Mouse (Mus musculus): ENCODE measurements around the gene Smap2.

DNA sequence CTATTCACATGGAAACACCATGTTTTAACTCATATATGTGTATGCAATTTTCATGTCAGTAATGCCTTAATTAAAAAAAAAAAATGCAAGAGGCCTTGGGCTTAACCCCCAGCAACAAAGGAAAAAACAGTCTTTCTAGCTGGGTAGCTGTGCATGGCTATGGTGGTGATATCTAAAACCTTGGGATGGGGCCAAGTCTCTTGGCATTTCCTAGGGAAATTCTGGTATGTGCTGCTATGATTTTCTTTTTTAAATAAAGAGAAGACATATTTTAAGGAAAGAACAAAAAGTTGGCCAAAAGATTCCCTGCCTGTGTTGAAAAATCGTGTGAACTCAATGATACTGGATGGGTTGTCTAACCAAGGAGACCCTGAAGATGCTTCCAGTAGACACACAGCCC lies 21.1 kb downstream of the Smap2 start:
- TF ChIP-seq CTCF (conservative IDR thresholded peaks at IDR 0.05 in 1 of 2, IDR thresholded peaks at IDR 0.05 in 1 of 2; ENCODE audit: low read depth in 2 of 2, low read length in 2 of 2), result no peak
- no peak for TF ChIP-seq EP300 (IDR thresholded peaks at IDR 0.05; ENCODE audit: low read length)
- no peak for TF ChIP-seq MAX (IDR thresholded peaks at IDR 0.05; ENCODE audit: low read length)
- TF ChIP-seq POLR2A (IDR thresholded peaks at IDR 0.05; ENCODE audit: low read depth, low read length), result no peak
- TF ChIP-seq ZMIZ1 (IDR thresholded peaks at IDR 0.05; ENCODE audit: low read depth, low read length), result no peak
- TF ChIP-seq SMC3 (IDR thresholded peaks at IDR 0.05; ENCODE audit: low read depth, low read length), result no peak
- no peak for TF ChIP-seq USF2 (conservative IDR thresholded peaks at IDR 0.05; ENCODE audit: low read depth, low read length)
- no peak for TF ChIP-seq MAFK (IDR thresholded peaks at IDR 0.05; ENCODE audit: insufficient replicate concordance, low read length)
- TF ChIP-seq USF1 (IDR thresholded peaks at IDR 0.05; ENCODE audit: low read depth, low read length), result no peak
- no peak for TF ChIP-seq JUN (IDR thresholded peaks at IDR 0.05; ENCODE audit: insufficient read depth, low read depth, low read length)
